Mouse (Mus musculus) c-Kit-positive CD71-positive TER-119-positive erythroid progenitor cells, embryonic 14.5 days (primary cell): ENCODE measurements around the gene Gm44973.
A peak's percentile ranks its signal among the peaks of the same experiment; 100 is the strongest.
"Not testable (repeated sequence)": the region's sequence is repeated elsewhere in the genome, so short reads cannot be mapped to it uniquely, and the experiment has no call there.

Source experiments
- DNase-seq: peaks from one replicate; pipeline ENCODE4 v3.0.0-alpha.2; 2013; ENCODE audit warnings: low spot score

Gm44973 gene

GRCm38 (mm10) chr7:5015118-5016001 is at the start of gene Gm44973:
TSS of gene Gm44973 (plus strand) at chr7:5015496.
- peak; percentile 93 for DNase-seq

- DNase-seq = no peak
These were observed 44.2 kb upstream of the Gm44973 start, which contains the start of gene Sbk3 for GRCm38 (mm10) chr7:4971068-4971467. TSS of gene Sbk3 (minus strand) at chr7:4971168.

- DNase-seq = no peak
These were observed 43.6 kb upstream of the Gm44973 start for GRCm38 (mm10) chr7:4971710-4972109.

GRCm38 (mm10) chr7:4972321-4973047 is 42.8 kb upstream of the Gm44973 start:
- DNase-seq = no peak

DNA sequence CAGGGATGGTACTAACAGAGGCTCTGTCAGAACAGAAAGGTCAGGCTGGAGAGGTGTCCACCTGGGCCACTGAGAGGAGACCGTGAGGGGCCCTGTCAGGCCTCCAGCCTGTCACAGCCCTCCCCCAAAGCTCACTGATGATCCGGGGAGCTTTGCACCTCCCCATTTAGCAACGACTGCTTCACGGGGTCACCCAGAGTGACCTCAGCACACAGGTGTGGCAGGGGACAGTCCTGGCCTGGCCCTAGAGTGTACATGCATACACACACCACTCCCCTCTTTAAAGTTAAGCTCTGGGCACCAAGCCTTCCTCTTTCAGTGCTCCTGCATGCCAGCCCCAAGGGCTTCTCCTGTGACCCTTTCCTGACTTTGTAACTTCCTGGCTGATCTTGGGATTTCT is 39.8 kb upstream of the Gm44973 start:
- DNase-seq = no peak

DNA sequence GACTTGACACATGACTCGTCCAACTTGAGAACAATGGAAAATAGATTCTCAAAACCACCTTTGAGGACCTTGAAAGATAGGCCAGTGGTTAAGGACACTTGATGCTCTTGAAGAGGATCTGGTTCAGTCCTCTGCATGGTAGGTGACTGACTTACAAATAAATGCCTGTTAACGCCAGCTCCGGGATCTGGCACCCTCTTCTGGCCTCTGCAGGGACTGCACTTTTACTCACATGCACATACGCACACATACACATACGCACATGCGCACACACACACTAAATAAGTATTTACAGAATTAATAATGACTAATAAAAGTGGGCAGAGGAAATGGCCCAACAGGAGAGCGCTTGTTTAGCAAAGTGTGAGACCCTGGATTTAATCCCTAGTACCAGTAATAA is 38.5 kb upstream of the Gm44973 start:
- DNase-seq = no peak

GRCm38 (mm10) chr7:4988250-4988649 is 27.0 kb upstream of the Gm44973 start:
- DNase-seq = no peak

DNA sequence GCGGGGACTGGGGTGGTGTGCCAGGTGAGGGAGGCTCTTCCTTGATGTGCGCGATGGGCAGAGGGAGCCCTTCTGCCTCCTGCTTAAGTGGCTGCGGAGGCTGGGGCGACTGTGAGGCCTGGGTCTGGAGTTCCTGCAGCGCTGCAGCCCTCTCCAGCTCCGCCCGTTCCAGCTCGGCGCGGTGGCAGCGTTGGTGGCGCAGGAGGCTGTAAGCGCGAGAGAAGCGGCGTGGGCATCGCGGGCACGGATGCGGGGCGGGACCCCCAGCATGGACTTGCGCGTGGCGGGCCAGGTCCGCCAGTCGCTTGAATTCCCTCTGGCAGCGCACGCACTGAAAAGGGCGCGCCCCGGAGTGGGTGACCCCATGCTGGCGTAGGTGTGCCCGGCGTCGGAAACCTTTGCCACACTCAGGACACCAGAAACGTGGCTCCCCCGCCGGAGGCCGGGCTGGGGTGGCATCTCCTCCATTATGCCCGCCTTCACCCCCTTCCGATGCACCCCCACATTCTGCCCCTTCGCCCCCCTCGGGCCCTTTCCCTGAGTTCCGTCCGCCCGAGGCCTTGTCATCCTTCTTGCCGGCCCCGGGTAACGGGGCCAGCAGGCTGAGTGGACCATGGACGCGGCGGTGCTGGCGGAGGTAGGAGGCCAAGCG is 21.8 kb upstream of the Gm44973 start:
- no peak for DNase-seq

DNA sequence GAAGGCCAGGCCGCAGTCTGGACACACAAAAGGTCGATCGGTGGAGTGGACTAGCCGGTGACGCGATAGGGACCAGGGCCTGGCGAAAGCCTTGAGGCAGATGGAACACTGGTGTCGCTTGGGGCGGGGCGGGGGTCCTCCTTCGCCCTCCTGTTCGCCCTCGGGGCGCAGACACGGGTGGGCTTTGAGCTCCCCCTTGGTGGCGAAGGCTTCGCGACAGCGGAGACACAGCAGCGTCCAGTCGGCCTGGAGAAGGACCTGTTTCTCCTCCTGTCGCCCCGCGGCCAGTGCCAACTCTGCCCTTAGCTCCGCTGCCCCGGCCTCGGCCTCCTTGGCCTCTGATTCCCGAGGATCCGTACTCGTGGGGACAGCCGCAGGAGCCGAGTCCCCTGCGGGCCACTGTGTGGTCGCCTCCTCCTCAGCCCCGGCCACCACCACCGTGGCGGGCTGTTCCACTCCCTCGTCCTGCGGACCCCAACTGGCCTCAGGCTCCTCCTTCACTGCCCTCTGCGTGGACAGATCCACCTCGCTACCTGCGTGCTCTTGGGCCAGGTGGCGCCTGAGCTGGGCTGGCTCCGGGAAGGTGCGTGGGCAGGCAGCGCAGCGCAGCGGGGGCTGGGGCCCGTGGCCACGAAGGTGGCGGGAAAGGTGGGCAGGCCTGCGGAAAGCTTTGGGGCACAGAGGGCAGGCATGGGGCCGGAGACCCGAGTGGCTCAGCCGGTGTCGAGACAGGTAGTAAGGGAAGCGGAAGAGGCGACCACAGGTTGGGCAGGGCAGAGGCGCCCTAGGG is 21.1 kb upstream of the Gm44973 start:
- no peak for DNase-seq

DNA sequence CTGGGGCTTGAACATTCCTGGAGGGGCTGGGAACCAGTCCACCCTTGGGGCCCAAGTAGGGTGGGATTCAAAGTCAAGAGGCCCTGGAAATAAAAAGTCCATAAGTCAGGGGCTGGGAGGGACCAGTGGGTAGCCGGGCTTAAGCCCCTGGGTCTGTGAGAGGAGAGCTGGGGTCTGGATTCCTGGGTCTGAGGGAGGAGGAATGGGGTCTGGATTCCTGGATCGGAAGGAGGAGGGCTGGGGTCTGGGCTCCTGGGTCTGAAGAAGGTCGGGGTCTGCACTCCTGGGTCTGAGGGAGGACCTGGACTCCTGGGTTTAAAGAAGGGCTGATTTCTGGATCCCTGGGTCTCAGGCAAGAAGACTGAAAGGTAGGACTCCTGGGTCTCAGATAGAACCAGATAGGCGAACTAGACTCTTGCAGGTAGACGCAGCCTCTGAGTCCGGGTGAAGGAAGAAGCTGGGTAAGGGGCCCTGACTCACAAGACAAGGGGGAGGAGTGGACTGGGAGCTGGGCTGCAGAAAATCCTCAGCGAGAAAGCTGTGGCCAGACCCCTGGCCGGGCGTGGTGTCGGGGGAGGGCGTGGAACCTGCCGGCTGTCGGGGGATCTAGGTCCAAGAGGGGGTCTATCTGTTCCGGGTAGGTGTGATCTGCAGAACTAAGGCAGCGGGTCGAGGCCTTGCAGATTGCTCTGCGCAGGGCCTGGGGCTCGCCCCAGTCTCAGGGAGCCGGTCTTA is 19.9 kb upstream of the Gm44973 start:
- no peak for DNase-seq

- no peak for DNase-seq
These were observed 19.0 kb upstream of the Gm44973 start, which contains the start of gene Zfp579 for GRCm38 (mm10) chr7:4996003-4996895. TSS of gene Zfp579 (minus strand) at chr7:4996158.

GRCm38 (mm10) chr7:4996934-4997333 is 18.4 kb upstream of the Gm44973 start:
- DNase-seq = no peak

DNA sequence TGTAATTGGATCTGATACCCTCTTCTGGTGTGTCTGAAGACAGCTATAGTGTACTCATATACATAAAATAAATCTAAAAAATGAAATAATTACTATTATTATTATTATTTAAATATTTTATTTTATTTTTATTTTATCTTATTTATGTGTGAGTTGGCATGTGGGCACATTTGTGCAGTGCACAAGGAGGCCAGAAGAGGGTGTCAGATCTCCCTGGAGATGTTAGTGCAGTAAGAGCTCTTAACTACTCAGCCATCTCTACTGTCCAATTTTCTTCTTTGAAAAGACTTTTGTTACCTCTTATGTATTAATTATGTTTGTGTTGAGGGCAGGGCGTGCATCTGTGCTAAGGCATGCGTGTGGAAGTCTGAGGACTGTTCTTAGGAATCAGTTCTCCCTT is 15.4 kb upstream of the Gm44973 start:
- DNase-seq = no peak

DNA sequence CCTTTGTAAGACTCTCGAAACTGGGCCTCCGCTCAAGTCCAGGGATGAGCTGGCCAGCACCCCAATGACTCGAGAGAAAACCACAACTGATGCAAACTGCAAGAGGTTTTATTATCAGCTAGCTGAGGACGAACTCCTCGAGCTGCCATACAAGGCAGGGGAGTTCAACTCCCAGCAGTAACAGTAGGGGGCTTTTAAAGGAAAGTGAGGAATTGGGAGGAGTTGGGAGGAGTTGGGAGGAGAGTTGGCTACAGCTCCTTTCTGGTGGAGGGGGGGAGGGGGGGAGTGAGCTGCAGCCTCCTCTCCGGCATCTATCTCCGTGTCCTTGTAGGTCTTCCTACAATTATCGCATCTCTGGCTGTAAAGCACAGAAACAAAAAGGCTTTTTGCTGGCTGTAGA is 12.4 kb upstream of the Gm44973 start:
- DNase-seq = not testable (repeated sequence)

GRCm38 (mm10) chr7:5008229-5008628 is 7.1 kb upstream of the Gm44973 start:
- DNase-seq = no peak

- DNase-seq = no peak
These were observed 2.4 kb upstream of the Gm44973 start for GRCm38 (mm10) chr7:5012681-5013513.

- peak; percentile 99 for DNase-seq
These were observed 812 bp upstream of the Gm44973 start, which contains the start of the genes Zfp524 and Fiz1 for GRCm38 (mm10) chr7:5014251-5015117. TSS of gene Zfp524 (plus strand) at chr7:5014415. TSS of gene Fiz1 (minus strand) at chr7:5014697.

DNA sequence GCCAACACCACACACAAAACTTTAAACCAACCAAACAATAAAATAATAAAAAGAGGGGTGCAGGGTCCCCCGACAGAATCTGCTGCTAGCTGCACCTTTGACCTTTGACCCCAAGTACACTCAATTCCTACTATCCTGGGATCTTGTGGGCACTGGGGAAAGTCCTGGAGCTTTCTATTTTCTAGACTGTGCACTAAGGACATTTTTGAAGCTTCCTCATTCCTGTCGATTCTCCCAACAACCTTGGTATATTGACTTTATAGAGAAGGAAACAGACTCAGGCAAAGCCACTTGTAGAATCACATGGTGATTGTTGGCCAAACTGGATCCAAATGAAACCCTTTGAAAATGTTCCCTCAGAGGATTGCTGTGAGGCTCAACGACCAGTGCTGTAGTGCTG is 761 bp downstream of the Gm44973 start:
- DNase-seq = no peak
